Mouse (Mus musculus) small intestine, adult 2 months (tissue): ENCODE data around the gene Yy1.

Source experiments
- CTCF ChIP-seq: fragments of 200-500 bp; IDR thresholded peaks from 2 replicates; pipeline ENCODE4 v1.5.1; 2012; ENCODE audit warnings: low read depth, mild to moderate bottlenecking, control low read depth, inconsistent platforms, low read length, moderate library complexity, mixed read lengths; ENCODE audit not compliant: insufficient replicate concordance, insufficient read length; ENCODE audit errors: extremely low read depth
- POLR2A ChIP-seq: fragments of 200-500 bp; IDR thresholded peaks from 2 replicates; pipeline ENCODE4 v1.6.1; 2012; ENCODE audit warnings: low read depth, mild to moderate bottlenecking, control low read depth, inconsistent platforms, low read length, moderate library complexity

DNA sequence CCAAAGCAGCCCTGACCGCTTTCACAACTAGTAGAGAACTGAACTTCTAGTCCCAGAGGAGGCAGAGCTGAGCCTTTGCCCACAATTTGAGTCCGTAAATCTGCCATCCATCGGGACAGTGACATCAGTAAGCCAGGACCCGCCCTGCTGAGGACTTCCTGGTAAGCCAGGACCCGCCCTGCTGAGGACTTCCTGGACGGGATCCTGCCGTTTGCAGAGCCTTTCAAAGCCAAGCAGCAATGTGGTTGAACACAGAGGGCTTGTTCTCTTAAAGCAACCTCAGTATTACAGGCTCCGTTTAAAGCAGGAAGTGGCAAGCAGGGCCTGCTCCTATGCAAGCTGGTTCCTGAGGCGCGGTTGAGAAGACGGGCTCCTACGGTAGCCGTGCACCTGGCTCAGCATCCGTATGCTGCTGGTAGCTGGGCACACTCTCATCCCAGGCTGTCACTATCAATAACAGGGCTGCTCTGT is 27.0 kb upstream of the Yy1 start:
- no peak for TF ChIP-seq CTCF
- TF ChIP-seq POLR2A = peak; percentile 61
